Mouse (Mus musculus) cerebellum, postnatal 25 days (tissue): ENCODE results near the gene Ephb4.

Experiments
- DNase-seq, 2 experiments: peaks; one replicate each; pipeline ENCODE4 v3.0.0; 2021; ENCODE audit warnings: mixed read lengths in 2 of 2

The Ephb4 gene

GRCm38 (mm10) chr5:137349384-137350204, at the start of gene Ephb4:
TSS of gene Ephb4 (plus strand) at chr5:137350109.
- DNase-seq, result peak in 1 of 2 experiments; percentile 51

- peak in 1 of 2 experiments; percentile 64 for DNase-seq
Measured at GRCm38 (mm10) chr5:137301253-137301652, 48.7 kb upstream of the Ephb4 start.

- DNase-seq, result no peak
Measured at GRCm38 (mm10) chr5:137303609-137304008, 46.3 kb upstream of the Ephb4 start.

GRCm38 (mm10) chr5:137304165-137304564, 45.7 kb upstream of the Ephb4 start:
- DNase-seq, result no peak

GRCm38 (mm10) chr5:137304816-137305215, 45.1 kb upstream of the Ephb4 start:
- no peak for DNase-seq

- DNase-seq, result no peak
Measured at GRCm38 (mm10) chr5:137305822-137306221, 44.1 kb upstream of the Ephb4 start.

- no peak for DNase-seq
Measured at GRCm38 (mm10) chr5:137306439-137307005, 43.4 kb upstream of the Ephb4 start.

GRCm38 (mm10) chr5:137307071-137307912, 42.6 kb upstream of the Ephb4 start, which contains the start of gene Srrt:
TSS of gene Srrt (minus strand) at chr5:137307674.
- DNase-seq, result peak; percentile 92 to 94

GRCm38 (mm10) chr5:137308356-137308755, 41.6 kb upstream of the Ephb4 start:
- DNase-seq, result no peak

- no peak for DNase-seq
Measured at GRCm38 (mm10) chr5:137313466-137314192, 36.3 kb upstream of the Ephb4 start.

GRCm38 (mm10) chr5:137314193-137315083, 35.5 kb upstream of the Ephb4 start, which contains the start of gene Trip6:
TSS of gene Trip6 (minus strand) at chr5:137314404.
- DNase-seq, result peak in 1 of 2 experiments; percentile 59

GRCm38 (mm10) chr5:137315084-137315903, 34.6 kb upstream of the Ephb4 start:
- DNase-seq, result peak; percentile 50 to 70

- no peak for DNase-seq
Measured at GRCm38 (mm10) chr5:137317361-137317760, 32.5 kb upstream of the Ephb4 start.

GRCm38 (mm10) chr5:137318570-137318969, 31.3 kb upstream of the Ephb4 start:
- DNase-seq, result no peak

GRCm38 (mm10) chr5:137320996-137321395, 28.9 kb upstream of the Ephb4 start:
- DNase-seq, result no peak

GRCm38 (mm10) chr5:137330910-137331309, 19.0 kb upstream of the Ephb4 start:
- DNase-seq, result no peak

GRCm38 (mm10) chr5:137332857-137333511, 16.9 kb upstream of the Ephb4 start:
- DNase-seq, result no peak

GRCm38 (mm10) chr5:137333512-137334174, 16.3 kb upstream of the Ephb4 start, which contains the start of gene Slc12a9:
TSS of gene Slc12a9 (minus strand) at chr5:137333597.
- DNase-seq, result peak; percentile 93 to 96

- DNase-seq, result no peak
Measured at GRCm38 (mm10) chr5:137334317-137334716, 15.6 kb upstream of the Ephb4 start.
